Mouse (Mus musculus) left cerebral cortex, postnatal 25 days (tissue): ENCODE data around the gene Cnfn. TPM values are rescaled to one million over a fixed set of nuclear protein-coding genes. Genes with fewer than 3 reads are reported as not detected.
"Not testable (repeated sequence)": the region's sequence is repeated elsewhere in the genome, so short reads cannot be mapped to it uniquely, and the experiment has no call there.

Experiments used
- DNase-seq, 2 experiments: peaks; one replicate each; pipeline ENCODE4 v3.0.0; 2022; ENCODE audit warnings: low spot score in 2 of 2, mixed read lengths in 1 of 2
- intact Hi-C: fragments of 180-260 bp; cut with DNase I; formaldehyde crosslinking; loops from one replicate; pipeline ENCODE4 v1.15.1; 2025
- total RNA-seq, 2 experiments: library from RNA; stranded (reverse); gene quantifications; 2 replicates each; pipeline ENCODE4 v1.2.3; 2021

The Cnfn gene
- total RNA-seq, 2 experiments from 2014 or later: not detected

DNA sequence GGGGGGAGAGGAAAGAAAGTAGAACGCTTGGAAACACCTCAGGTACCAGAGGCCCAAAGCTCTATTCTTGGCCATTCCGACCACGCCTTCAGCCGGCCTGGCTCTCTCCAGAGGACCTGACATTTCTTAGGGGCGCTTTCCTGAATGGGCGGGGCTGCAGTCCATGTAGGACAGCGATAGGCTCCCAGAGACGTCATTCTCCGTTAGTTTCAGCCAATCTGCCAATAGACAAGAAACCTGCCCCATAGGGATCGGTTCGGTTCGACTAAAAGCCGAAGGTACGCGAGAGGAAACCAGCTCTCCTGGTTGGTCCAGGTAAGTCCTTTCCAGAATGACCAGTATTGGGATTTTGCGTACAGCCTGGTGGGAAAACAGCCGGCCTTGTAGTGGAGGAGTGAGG is 7.0 kb upstream of the Cnfn start:
- intact Hi-C loops: loop anchor here (5.0 kb wide), 1 partner anchor 134 kb away; no protein-coding TSS in a partner anchor
- DNase-seq: peak; percentile 90 to 96

GRCm38 (mm10) chr7:25372441-25372840 is 2.9 kb upstream of the Cnfn start:
- intact Hi-C loops: no loop called here
- no peak for DNase-seq

DNA sequence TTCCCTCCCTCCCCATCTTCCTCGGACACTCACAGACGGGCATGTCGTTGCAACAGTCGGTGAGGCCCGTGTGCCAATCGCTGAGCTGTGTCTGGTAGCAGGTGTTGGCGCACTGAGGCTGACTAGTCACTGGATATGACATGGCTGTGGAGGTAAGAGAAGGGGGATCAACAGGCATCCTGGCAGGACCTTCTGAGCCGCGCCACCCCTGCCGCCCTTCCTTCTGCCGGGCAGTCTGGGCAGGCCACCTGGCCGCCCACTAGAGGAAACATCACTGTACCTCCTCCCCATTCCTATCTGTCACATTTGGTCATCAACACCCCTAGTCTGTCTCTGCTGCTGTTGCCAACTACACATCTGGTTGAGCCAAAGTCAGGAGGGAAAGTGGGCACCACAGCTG is 1.2 kb downstream of the Cnfn start:
- DNase-seq: no peak
- intact Hi-C loops: no loop called here

DNA sequence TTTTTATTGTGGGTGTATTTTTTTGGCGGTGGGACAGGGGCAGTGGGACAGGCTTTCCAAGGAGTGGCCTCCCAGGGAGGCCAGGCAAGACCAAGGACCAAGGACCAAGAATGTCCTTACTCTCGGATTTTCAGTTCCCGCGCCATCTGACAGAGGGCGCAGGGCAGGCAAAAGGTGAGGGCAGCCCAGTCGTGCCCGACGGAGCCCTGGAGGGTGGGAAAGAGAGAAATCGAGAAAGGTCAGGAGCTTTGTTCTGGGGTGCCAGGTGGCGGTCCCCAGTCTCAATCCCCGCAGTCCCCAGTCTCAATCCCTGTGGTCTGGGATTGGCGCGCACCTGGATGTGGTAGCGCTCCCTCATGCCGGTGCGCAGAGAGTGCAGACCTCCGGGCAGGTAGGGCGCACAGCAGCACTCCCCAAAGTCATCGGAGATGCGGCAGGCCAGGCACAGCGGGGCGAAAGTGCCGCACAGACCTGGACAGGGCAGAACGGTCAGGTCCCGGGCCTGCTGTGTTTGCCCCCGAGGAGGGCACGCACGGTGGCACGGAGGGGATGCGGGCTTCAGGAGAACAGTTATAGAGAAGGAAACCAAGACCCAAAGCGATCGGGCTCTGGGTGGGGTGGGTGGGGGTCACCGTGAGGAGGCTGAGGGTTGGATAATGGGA is 1.8 kb downstream of the Cnfn start:
- DNase-seq: no peak
- intact Hi-C loops: no loop called here

GRCm38 (mm10) chr7:25365937-25366625 is 3.4 kb downstream of the Cnfn start:
- DNase-seq: no peak
- intact Hi-C loops: no loop called here

DNA sequence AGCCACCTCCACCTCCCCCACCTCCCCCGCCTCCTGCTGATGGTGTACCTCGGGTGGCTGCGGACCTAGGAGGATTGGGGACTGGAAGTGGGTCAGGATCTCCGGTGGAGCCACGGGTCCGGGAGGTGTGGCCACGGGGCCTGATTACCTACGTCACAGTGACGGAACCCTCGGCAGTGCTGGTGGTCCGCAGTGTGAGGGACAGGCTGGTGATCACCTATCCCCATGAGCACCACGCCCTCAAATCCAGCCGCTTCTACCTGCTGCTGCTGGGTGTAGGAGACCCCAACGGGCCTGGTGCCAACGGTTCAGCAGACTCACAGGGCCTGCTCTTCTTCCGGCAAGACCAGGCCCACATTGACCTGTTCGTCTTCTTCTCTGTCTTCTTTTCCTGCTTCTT is 5.9 kb downstream of the Cnfn start:
- intact Hi-C loops: no loop called here
- no peak for DNase-seq

- no peak for DNase-seq
- intact Hi-C loops: no loop called here
Measured at GRCm38 (mm10) chr7:25363151-25363550, 6.4 kb downstream of the Cnfn start.

DNA sequence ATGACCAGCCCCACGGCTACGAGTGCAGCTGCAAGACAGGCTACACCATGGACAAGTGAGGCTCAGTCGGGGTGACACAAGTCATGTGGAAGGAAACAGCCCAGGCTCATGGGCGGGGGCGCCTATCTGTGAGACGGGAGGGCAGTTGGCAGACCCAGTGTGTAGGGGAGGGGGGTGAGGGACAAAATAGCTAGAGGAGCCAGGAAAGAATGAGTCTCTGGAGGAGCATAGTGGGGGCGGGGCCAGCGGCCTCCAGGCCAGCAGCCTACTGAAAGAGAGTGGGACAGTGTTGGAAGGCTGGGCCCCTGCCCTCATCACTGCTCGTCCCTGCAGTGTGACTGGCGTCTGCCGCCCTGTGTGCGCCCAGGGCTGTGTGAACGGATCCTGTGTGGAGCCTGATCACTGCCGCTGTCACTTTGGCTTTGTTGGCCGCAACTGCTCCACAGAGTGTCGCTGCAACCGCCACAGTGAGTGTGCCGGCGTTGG is 10.8 kb downstream of the Cnfn start:
- DNase-seq: no peak
- intact Hi-C loops: no loop called here

DNA sequence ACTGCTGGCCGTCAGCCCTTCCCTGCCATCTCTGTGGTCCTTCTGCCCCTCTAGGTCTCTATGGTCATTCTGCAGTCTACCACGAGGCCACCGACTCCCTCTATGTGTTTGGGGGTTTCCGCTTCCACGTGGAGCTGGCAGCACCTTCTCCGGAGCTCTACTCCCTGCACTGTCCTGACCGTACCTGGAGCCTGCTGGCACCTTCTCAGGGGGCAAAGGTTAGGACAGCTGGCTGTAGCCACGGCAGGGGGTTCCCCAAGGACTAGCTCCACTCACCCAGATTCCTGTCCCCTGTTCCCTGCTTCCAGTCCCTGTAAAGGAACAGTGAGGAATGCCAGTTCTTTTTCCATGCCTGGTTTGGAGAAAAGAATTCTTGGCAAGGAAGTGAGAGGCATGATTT is 20.7 kb downstream of the Cnfn start:
- intact Hi-C loops: no loop called here

DNA sequence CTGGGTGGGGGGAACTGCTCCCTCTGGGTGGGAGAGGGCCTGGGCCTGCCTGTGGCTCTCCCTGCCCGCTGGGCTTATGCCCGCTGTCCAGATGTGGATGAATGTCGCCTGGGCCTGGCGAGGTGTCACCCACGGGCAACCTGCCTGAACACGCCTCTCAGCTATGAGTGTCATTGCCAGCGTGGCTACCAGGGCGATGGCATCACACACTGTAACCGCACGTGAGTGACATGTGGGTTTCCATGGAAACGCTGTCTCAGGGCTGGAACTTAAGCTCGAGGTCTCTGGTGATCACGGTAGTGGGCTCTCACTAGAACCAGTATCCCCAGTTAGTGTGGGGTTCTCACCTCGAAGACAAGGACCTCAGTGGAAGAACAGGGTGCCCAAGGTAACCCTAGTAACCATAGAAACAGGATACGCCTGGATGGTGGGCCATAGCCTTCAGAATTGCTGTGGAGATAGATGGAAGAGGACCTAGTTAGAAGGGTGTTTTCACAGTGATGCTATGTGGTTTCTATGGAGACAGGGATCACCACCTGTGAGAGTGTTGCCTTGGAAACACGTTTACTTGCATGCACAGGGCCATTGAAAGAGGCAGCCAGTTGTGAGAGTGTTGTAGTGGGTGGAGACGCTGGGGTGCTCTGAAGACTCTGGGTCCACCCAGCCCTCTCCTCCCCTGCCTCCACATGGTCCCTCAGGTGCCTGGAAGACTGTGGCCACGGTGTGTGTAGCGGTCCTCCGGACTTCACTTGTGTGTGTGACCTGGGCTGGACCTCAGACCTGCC is 28.3 kb downstream of the Cnfn start:
- intact Hi-C loops: no loop called here
- peak; percentile 59 to 74 for DNase-seq

More for the DNA sequence above, 20.7 kb downstream of the Cnfn start:
- no peak for DNase-seq

GRCm38 (mm10) chr7:25339329-25339728 is 30.2 kb downstream of the Cnfn start:
- intact Hi-C loops: no loop called here
- DNase-seq: no peak

- intact Hi-C loops: no loop called here
- no peak for DNase-seq
Measured at GRCm38 (mm10) chr7:25334472-25334871, 35.1 kb downstream of the Cnfn start.

- intact Hi-C loops: no loop called here
- peak; percentile 57 to 67 for DNase-seq
Measured at GRCm38 (mm10) chr7:25333596-25334307, 35.8 kb downstream of the Cnfn start.

GRCm38 (mm10) chr7:25326233-25326632 is 43.3 kb downstream of the Cnfn start:
- intact Hi-C loops: no loop called here
- no peak for DNase-seq

DNA sequence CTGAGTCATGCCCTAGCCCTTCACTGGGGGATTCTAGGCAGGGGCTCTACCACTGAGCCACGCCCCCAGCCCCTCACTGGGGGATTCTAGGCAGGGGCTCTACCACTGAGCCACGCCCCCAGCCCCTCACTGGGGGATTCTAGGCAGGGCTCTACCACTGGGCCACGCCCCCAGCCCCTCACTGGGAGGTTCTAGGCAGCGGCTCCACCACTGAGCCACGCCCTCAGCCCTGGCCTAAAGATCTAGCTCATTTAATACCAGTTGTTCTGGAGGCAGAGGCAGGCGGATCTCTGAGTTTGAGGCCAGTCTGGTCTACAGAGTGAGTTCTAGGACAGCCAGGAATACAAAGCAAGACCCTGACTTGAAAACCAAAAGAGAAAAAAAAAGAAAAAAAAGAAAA is 44.1 kb downstream of the Cnfn start:
- DNase-seq, intact Hi-C loops: not testable (repeated sequence)

- DNase-seq: no peak
- intact Hi-C loops: no loop called here
Measured at GRCm38 (mm10) chr7:25323219-25323618, 46.3 kb downstream of the Cnfn start.

GRCm38 (mm10) chr7:25322058-25322484 is 47.5 kb downstream of the Cnfn start:
- no peak for DNase-seq
- intact Hi-C loops: no loop called here
